Mouse (Mus musculus) embryonic facial prominence, embryonic 11.5 days (tissue): Measurements from ENCODE around the gene Purb. TPM values are rescaled to one million over a fixed set of nuclear protein-coding genes. Genes with fewer than 3 reads are reported as not detected.
"Not testable (repeated sequence)": the region's sequence is repeated elsewhere in the genome, so short reads cannot be mapped to it uniquely, and the experiment has no call there.

Experiments
- ATAC-seq: fragments of 200-750 bp; cut with Nextera tagmentation; replicated peaks from 2 replicates; pipeline ENCODE4 v1.8.0; 2017; ENCODE audit warnings: low read depth; ENCODE audit not compliant: insufficient number of reproducible peaks, low FRiP score, low TSS enrichment
- DNase-seq: peaks from one replicate; pipeline ENCODE4 v3.0.0-alpha.2; 2015; ENCODE audit warnings: low spot score
- H3K27ac ChIP-seq: fragments of 300-500 bp; sonication (generic); replicated peaks from 2 replicates; pipeline ENCODE4 v1.5.1; 2014; ENCODE audit warnings: mild to moderate bottlenecking, low read depth, low read length, control low read depth
- H3K27me3 ChIP-seq: fragments of 300-500 bp; sonication (generic); 2 replicates; pipeline ENCODE4 v1.6.1; 2014; ENCODE audit warnings: mild to moderate bottlenecking, low read length, moderate library complexity, mixed read lengths; ENCODE audit not compliant: control insufficient read depth, insufficient read depth
- H3K36me3 ChIP-seq: fragments of 300-500 bp; sonication (generic); replicated peaks from 2 replicates; pipeline ENCODE4 v1.6.1; 2014; ENCODE audit warnings: low read depth, mild to moderate bottlenecking, low read length, moderate library complexity, mixed read lengths; ENCODE audit not compliant: control insufficient read depth, insufficient read depth
- H3K4me1 ChIP-seq: fragments of 300-500 bp; sonication (generic); 2 replicates; pipeline ENCODE4 v1.6.1; 2014; ENCODE audit warnings: low read length, mixed read lengths; ENCODE audit not compliant: control insufficient read depth, insufficient read depth
- H3K4me2 ChIP-seq: fragments of 300-500 bp; sonication (generic); 2 replicates; pipeline ENCODE4 v1.6.1; 2014; ENCODE audit warnings: low read depth, mild to moderate bottlenecking, control low read depth, low read length, moderate library complexity
- H3K4me3 ChIP-seq: fragments of 300-500 bp; sonication (generic); 2 replicates; pipeline ENCODE4 v1.5.1; 2014; ENCODE audit warnings: low read depth, low read length, control low read depth
- H3K9ac ChIP-seq: fragments of 300-500 bp; sonication (generic); replicated peaks from 2 replicates; pipeline ENCODE4 v1.6.1; 2014; ENCODE audit warnings: mild to moderate bottlenecking, control low read depth, low read length
- H3K9me3 ChIP-seq: fragments of 300-500 bp; sonication (generic); replicated peaks from 2 replicates; pipeline ENCODE4 v1.6.1; 2016; ENCODE audit warnings: mild to moderate bottlenecking, low read length, inconsistent platforms, mixed read lengths; ENCODE audit not compliant: control insufficient read depth
- whole genome bisulfite sequencing: fragments of 180-500 bp; shearing (Covaris S2); extraction: QIAGEN DNeasy Blood & Tissue Kit; methylation state at CpG from one replicate; pipeline ENCODE4 v1.1.7; 2014; 5-methylcytosine and 5-hydroxymethylcytosine counted together
- polyA plus RNA-seq: library from polyadenylated mRNA; unstranded; fragments of >200 nt; fragmentation: Nextera tagmentation; extraction: Ambion mirVana; gene quantifications from 2 replicates; pipeline ENCODE4 v1.2.1, GENCODE M21; 2014

The Purb gene
- polyA plus RNA-seq, 1 experiment from 2014 or later, result 14.8 TPM

DNA sequence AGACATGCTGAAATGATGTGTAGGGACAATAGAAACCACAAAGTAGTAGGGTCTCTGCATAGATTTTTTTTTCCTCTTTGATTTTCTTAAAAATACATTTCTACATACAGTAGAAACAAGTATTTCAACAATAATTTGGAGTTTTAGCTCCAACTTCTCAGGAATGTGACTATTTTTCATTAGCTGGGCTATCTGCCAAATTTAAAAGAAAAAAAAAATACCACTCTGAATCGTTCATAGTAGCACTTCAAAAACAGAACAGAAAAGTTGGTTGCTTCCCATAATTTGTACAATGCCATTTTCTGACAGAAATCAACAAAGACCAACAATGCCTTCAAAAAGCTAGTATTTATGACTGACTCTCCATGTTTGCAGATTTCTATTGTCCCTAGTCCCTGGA, 4.2 kb downstream of the Purb start:
- H3K27me3 ChIP-seq, result no peaks in the 10 kb centered on the region
- no peak overlapping the region for H3K27ac ChIP-seq
- WGBS, result 58% methylated on average over 1 of the region's 1 CpGs
- no peak for ATAC-seq
- peak overlapping the region; percentile 31 for H3K4me3 ChIP-seq
- H3K9ac ChIP-seq, result no peak overlapping the region
- no peaks in the 10 kb centered on the region for H3K4me1 ChIP-seq
- H3K9me3 ChIP-seq, result no peaks in the 10 kb centered on the region
- H3K36me3 ChIP-seq, result no peaks in the 10 kb centered on the region
- no peak for DNase-seq
- peak overlapping the region; percentile 24 for H3K4me2 ChIP-seq

- H3K27me3 ChIP-seq, result no peaks in the 10 kb centered on the region
- peak overlapping the region; percentile 24; the same call in 1 of the 2 replicates for H3K4me2 ChIP-seq
- ATAC-seq (no peak), DNase-seq (no peak)
- H3K4me1 ChIP-seq, result no peaks in the 10 kb centered on the region
- no peaks in the 10 kb centered on the region; the same call in 1 of the 2 replicates for H3K36me3 ChIP-seq
- no peaks in the 10 kb centered on the region for H3K9me3 ChIP-seq
- 59% methylated on average over 2 of the region's 2 CpGs for WGBS
- H3K9ac ChIP-seq, result 0 out of 2 replicates have a peak overlapping the region, but pooled peaks have one; percentile 3
- no peak overlapping the region for H3K4me3 ChIP-seq
- no peak overlapping the region for H3K27ac ChIP-seq
These were observed 4.7 kb downstream of the Purb start for GRCm38 (mm10) chr11:6471054-6471453.

- H3K36me3 ChIP-seq, result no peaks in the 10 kb centered on the region; the same call in 1 of the 2 replicates
- H3K9me3 ChIP-seq, result no peaks in the 10 kb centered on the region
- no peak overlapping the region for H3K4me2 ChIP-seq
- H3K9ac ChIP-seq, result no peak overlapping the region
- ATAC-seq (no peak), DNase-seq (no peak)
- no peaks in the 10 kb centered on the region for H3K27me3 ChIP-seq
- no peaks in the 10 kb centered on the region for H3K4me1 ChIP-seq
- 90% methylated on average over 2 of the region's 2 CpGs for WGBS
- no peak overlapping the region for H3K27ac ChIP-seq
- H3K4me3 ChIP-seq, result no peak overlapping the region
These were observed 7.2 kb downstream of the Purb start for GRCm38 (mm10) chr11:6468541-6468940.

- ATAC-seq, result no peak; the same call in 1 of the 2 replicates
- Histone ChIP-seq H3K4me3 (no peak overlapping the region), H3K4me1 (no peaks in the 10 kb centered on the region), H3K4me2 (no peak overlapping the region), H3K36me3 (no peaks in the 10 kb centered on the region; the same call in 1 of the 2 replicates), H3K27me3 (no peaks in the 10 kb centered on the region), H3K9me3 (no peaks in the 10 kb centered on the region), H3K9ac (no peak overlapping the region), H3K27ac (no peak overlapping the region)
- 36% methylated on average over 4 of the region's 4 CpGs for WGBS
- DNase-seq, result peak; percentile 90
These were observed 10.6 kb downstream of the Purb start for GRCm38 (mm10) chr11:6465122-6465521.

DNA sequence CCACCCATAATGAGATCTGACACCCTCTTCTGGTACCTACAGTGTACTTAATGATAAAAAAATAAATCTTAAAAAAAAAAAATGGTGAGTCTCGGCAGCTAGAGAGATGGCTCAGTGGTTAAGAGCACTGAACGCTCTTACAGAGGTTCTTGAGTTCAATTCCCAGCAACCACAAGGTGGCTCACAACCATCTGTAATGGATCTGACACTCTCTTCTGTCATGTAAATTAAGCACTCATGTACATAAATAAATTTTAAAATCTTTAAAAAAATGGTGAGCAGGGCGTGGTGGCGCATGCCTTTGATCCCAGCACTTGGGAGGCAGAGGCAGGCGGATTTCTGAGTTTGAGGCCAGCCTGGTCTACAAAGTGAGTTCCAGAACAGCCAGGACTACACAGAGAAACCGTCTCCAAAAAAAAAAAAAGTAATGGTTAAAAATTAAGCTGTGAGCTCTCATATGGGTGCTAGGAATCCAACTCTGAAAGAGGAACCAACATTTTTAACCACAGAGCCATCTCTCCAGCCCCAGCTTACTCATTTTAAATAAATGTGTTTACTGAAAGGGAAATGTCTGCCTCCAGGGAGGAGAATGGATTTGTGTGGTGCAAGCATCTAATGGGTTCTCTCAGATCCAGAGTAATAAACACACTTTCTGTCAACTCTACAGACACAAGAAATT, 12.4 kb downstream of the Purb start:
- no peak for DNase-seq
- Histone ChIP-seq H3K9me3 (no peaks in the 10 kb centered on the region), H3K27me3 (no peaks in the 10 kb centered on the region), H3K36me3 (no peaks in the 10 kb centered on the region; the same call in 1 of the 2 replicates), H3K4me1 (no peaks in the 10 kb centered on the region), H3K9ac (no peak overlapping the region), H3K27ac (no peak overlapping the region), H3K4me3 (no peak overlapping the region), H3K4me2 (no peak overlapping the region)
- ATAC-seq, result no peak
- 91% methylated on average over 6 of the region's 6 CpGs for WGBS

GRCm38 (mm10) chr11:6456083-6456482, 19.6 kb downstream of the Purb start:
- Histone ChIP-seq H3K4me1 (no peaks in the 10 kb centered on the region), H3K27me3 (no peaks in the 10 kb centered on the region), H3K9me3 (no peaks in the 10 kb centered on the region), H3K36me3 (no peaks in the 10 kb centered on the region), H3K4me3 (no peak overlapping the region), H3K4me2 (no peak overlapping the region), H3K9ac (no peak overlapping the region), H3K27ac (no peak overlapping the region)
- no peak for DNase-seq
- ATAC-seq, result no peak
- 79% methylated on average over 6 of the region's 6 CpGs for whole genome bisulfite sequencing

DNA sequence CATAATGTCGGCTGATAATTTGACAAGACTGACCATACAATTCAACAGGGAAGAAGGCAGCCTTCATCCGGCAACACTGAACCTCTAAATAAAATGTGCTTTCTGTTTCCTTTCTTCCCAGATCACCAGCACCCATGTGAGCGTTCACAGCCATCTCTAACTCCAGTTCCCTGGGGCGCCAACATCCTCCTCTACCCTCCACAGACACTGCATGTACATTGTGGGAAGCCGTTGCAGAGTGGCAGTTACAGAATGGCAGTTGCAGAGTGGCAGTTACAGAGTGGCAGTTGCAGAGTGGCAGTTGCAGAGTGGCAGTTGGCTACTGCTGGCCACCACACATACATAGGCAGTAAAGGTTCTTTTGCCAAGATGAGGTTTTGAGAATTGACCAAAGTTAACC, 27.6 kb downstream of the Purb start:
- H3K36me3 ChIP-seq, ATAC-seq, H3K27ac ChIP-seq, H3K4me3 ChIP-seq, H3K9ac ChIP-seq, H3K4me1 ChIP-seq, H3K27me3 ChIP-seq, DNase-seq, H3K4me2 ChIP-seq, H3K9me3 ChIP-seq: not testable (repeated sequence)
- 92% methylated on average over 5 of the region's 5 CpGs for WGBS

- no peak for ATAC-seq
- H3K4me3 ChIP-seq, result no peak overlapping the region
- WGBS, result 92% methylated on average over 4 of the region's 4 CpGs
These were observed 28.2 kb downstream of the Purb start for GRCm38 (mm10) chr11:6447493-6447892.

More at GRCm38 (mm10) chr11:6447493-6447892, 28.2 kb downstream of the Purb start:
- no peaks in the 10 kb centered on the region for H3K9me3 ChIP-seq
- no peak for DNase-seq
- H3K4me1 ChIP-seq, result no peaks in the 10 kb centered on the region
- H3K27me3 ChIP-seq, result no peaks in the 10 kb centered on the region
- H3K4me2 ChIP-seq, result no peak overlapping the region
- no peaks in the 10 kb centered on the region for H3K36me3 ChIP-seq
- no peak overlapping the region for H3K27ac ChIP-seq
- no peak overlapping the region for H3K9ac ChIP-seq
